Mouse (Mus musculus): ENCODE measurements at regions not wholly inside any gene's neighbourhood (a gene's known extent, or its start where the extent isn't known, plus 50 kb on each side); places are given as distances from the start of the nearest gene placed in this dataset.

GRCm38 (mm10) chr8:96550408-96550807 is 662.1 kb upstream of the Got2 start:
- TF ChIP-seq MAFK (IDR thresholded peaks at IDR 0.05; ENCODE audit: insufficient replicate concordance, low read length) (no peak), POLR2A (IDR thresholded peaks at IDR 0.05; ENCODE audit: low read depth, low read length) (no peak)

Measured in CH12.LX (cell line).